Mouse (Mus musculus) erythroblast, embryonic 14.5 days (primary cell): ENCODE measurements at regions not wholly inside any gene's neighbourhood (a gene's known extent, or its start where the extent isn't known, plus 50 kb on each side); places are given as distances from the start of the nearest gene placed in this dataset.
"Not testable (repeated sequence)": the region's sequence is repeated elsewhere in the genome, so short reads cannot be mapped to it uniquely, and the experiment has no call there.

ENCODE experiments used
- H3K27me3 ChIP-seq: 2 replicates; pipeline ENCODE4 v1.6.1; 2012; ENCODE audit warnings: inconsistent platforms; ENCODE audit not compliant: control insufficient read depth
- H3K36me3 ChIP-seq: 2 replicates; pipeline ENCODE4 v1.6.1; 2012; ENCODE audit warnings: mild to moderate bottlenecking, inconsistent platforms; ENCODE audit not compliant: control insufficient read depth
- H3K4me1 ChIP-seq: 2 replicates; pipeline ENCODE4 v1.6.1; 2012; ENCODE audit warnings: inconsistent platforms; ENCODE audit not compliant: control insufficient read depth
- H3K4me3 ChIP-seq: replicated peaks from 2 replicates; pipeline ENCODE3; 2012; ENCODE audit warnings: moderate library complexity, mild to moderate bottlenecking, inconsistent platforms
- H3K9me3 ChIP-seq: 2 replicates; pipeline ENCODE4 v1.6.1; 2012; ENCODE audit warnings: low read length, inconsistent platforms, mixed read lengths; ENCODE audit not compliant: control insufficient read depth
- GATA1 ChIP-seq: IDR thresholded peaks from 2 replicates; pipeline ENCODE4 v1.6.1; 2012; ENCODE audit warnings: low read length, inconsistent platforms, mixed read lengths
- TAL1 ChIP-seq: IDR thresholded peaks from 3 replicates; pipeline ENCODE4 v1.6.1; 2012; ENCODE audit warnings: low read length, inconsistent platforms, mixed read lengths

- TF ChIP-seq TAL1: no peak
- no peak for TF ChIP-seq GATA1
- H3K4me3 ChIP-seq: no peak overlapping the region
- H3K36me3 ChIP-seq: no peaks in the 10 kb centered on the region
- H3K4me1 ChIP-seq: peaks cover 2% of the 10 kb centered on the region; the same call in 1 of the 2 replicates
- H3K27me3 ChIP-seq: no peaks in the 10 kb centered on the region
- no peaks in the 10 kb centered on the region for H3K9me3 ChIP-seq
These were observed 229.4 kb downstream of the Cd47 start for GRCm38 (mm10) chr16:50029711-50030110.

GRCm38 (mm10) chr16:50030355-50030754 lies 230.0 kb downstream of the Cd47 start:
- H3K36me3 ChIP-seq, H3K9me3 ChIP-seq, H3K27me3 ChIP-seq, H3K4me3 ChIP-seq, H3K4me1 ChIP-seq: not testable (repeated sequence)

GRCm38 (mm10) chr16:50030905-50031369 lies 230.6 kb downstream of the Cd47 start:
- Histone ChIP-seq H3K4me3 (no peak overlapping the region), H3K9me3 (no peaks in the 10 kb centered on the region), H3K4me1 (peaks cover 2% of the 10 kb centered on the region; the same call in 1 of the 2 replicates), H3K36me3 (no peaks in the 10 kb centered on the region), H3K27me3 (no peaks in the 10 kb centered on the region)
- no peak for TF ChIP-seq GATA1
- no peak for TF ChIP-seq TAL1

- H3K9me3 ChIP-seq: no peaks in the 10 kb centered on the region
- no peaks in the 10 kb centered on the region for H3K27me3 ChIP-seq
- H3K4me1 ChIP-seq: no peaks in the 10 kb centered on the region
These were observed 232.5 kb downstream of the Cd47 start for GRCm38 (mm10) chr16:50032798-50033197.

GRCm38 (mm10) chr16:50036296-50036734 lies 236.0 kb downstream of the Cd47 start:
- Histone ChIP-seq H3K4me1 (no peaks in the 10 kb centered on the region), H3K27me3 (no peaks in the 10 kb centered on the region), H3K4me3 (no peak overlapping the region), H3K36me3 (no peaks in the 10 kb centered on the region), H3K9me3 (no peaks in the 10 kb centered on the region)
- TF ChIP-seq GATA1 (no peak), TAL1 (no peak)

More at GRCm38 (mm10) chr16:50032798-50033197, 232.5 kb downstream of the Cd47 start:
- H3K36me3 ChIP-seq: no peaks in the 10 kb centered on the region
- H3K4me3 ChIP-seq: no peak overlapping the region
- TF ChIP-seq GATA1: no peak
- TF ChIP-seq TAL1: no peak

GRCm38 (mm10) chr16:50044103-50044502 lies 243.8 kb downstream of the Cd47 start:
- H3K4me3 ChIP-seq: no peak overlapping the region
- peaks cover 4% of the 10 kb centered on the region for H3K4me1 ChIP-seq
- H3K9me3 ChIP-seq: no peaks in the 10 kb centered on the region
- H3K36me3 ChIP-seq: no peaks in the 10 kb centered on the region
- TF ChIP-seq TAL1 (no peak), GATA1 (no peak)
- H3K27me3 ChIP-seq: peaks cover 4% of the 10 kb centered on the region

GRCm38 (mm10) chr16:50045552-50046547 lies 245.5 kb downstream of the Cd47 start:
- TF ChIP-seq GATA1 (no peak), TAL1 (no peak)
- peaks cover 4% of the 10 kb centered on the region for H3K27me3 ChIP-seq
- H3K4me3 ChIP-seq: peak overlapping the region; percentile 43
- H3K36me3 ChIP-seq: no peaks in the 10 kb centered on the region
- no peaks in the 10 kb centered on the region for H3K9me3 ChIP-seq
- peaks cover 4% of the 10 kb centered on the region for H3K4me1 ChIP-seq

- no peak overlapping the region for H3K4me3 ChIP-seq
- H3K9me3 ChIP-seq: no peaks in the 10 kb centered on the region
- H3K4me1 ChIP-seq: no peaks in the 10 kb centered on the region
- H3K27me3 ChIP-seq: no peaks in the 10 kb centered on the region
- TF ChIP-seq TAL1 (no peak), GATA1 (no peak)
- no peaks in the 10 kb centered on the region for H3K36me3 ChIP-seq
These were observed 263.2 kb downstream of the Cd47 start for GRCm38 (mm10) chr16:50063540-50063939.

- Histone ChIP-seq H3K9me3 (no peaks in the 10 kb centered on the region), H3K4me1 (peaks cover 2% of the 10 kb centered on the region; the same call in 1 of the 2 replicates), H3K27me3 (no peaks in the 10 kb centered on the region), H3K36me3 (no peaks in the 10 kb centered on the region), H3K4me3 (no peak overlapping the region)
- TF ChIP-seq TAL1 (no peak), GATA1 (no peak)
These were observed 265.2 kb downstream of the Cd47 start for GRCm38 (mm10) chr16:50065336-50066082.
